Mouse (Mus musculus) macrophage (primary cell): ENCODE results near the gene Sms. TPM values are rescaled to one million over a fixed set of nuclear protein-coding genes. Genes with fewer than 3 reads are reported as not detected.

Source experiments
- H3K27ac ChIP-seq: fragments of 350-480 bp; formaldehyde crosslinking; 2 replicates; pipeline ENCODE4 v1.9.0; 2021
- H3K36me3 ChIP-seq: fragments of 350-480 bp; formaldehyde crosslinking; 2 replicates; pipeline ENCODE4 v1.9.0; 2021; ENCODE audit errors: inconsistent target
- H3K4me3 ChIP-seq: fragments of 350-480 bp; formaldehyde crosslinking; 2 replicates; pipeline ENCODE4 v1.9.0; 2021; ENCODE audit errors: inconsistent target
- H3K79me2 ChIP-seq: fragments of 350-480 bp; formaldehyde crosslinking; 2 replicates; pipeline ENCODE4 v1.9.0; 2021; ENCODE audit errors: inconsistent target
- WGBS: methylation state at CpG from one replicate; pipeline ENCODE4 v1.1.7; 2026; ENCODE audit warnings: inconsistent platforms; ENCODE audit not compliant: missing documents; 5-methylcytosine and 5-hydroxymethylcytosine counted together
- polyA plus RNA-seq: library from polyadenylated mRNA; stranded (reverse); fragments of 250-400 nt; gene quantifications from 3 replicates; pipeline ENCODE4 v1.2.4, GENCODE M21; 2018; ENCODE audit warnings: inconsistent platforms

Gene Sms
- polyA plus RNA-seq, 1 experiment from 2014 or later = 26.0 TPM

GRCm38 (mm10) chrX:157476153-157476810 lies 15.8 kb downstream of the Sms start:
- 49% methylated on average over 4 of the region's 4 CpGs for WGBS
- Histone ChIP-seq H3K4me3 (no peak overlapping the region), H3K36me3 (no peaks in the 10 kb centered on the region), H3K79me2 (peaks cover 82% of the 10 kb centered on the region), H3K27ac (peak overlapping the region; percentile 66)

- Histone ChIP-seq H3K4me3 (no peak overlapping the region), H3K36me3 (no peaks in the 10 kb centered on the region), H3K27ac (no peak overlapping the region), H3K79me2 (peaks cover 55% of the 10 kb centered on the region)
- WGBS = 95% methylated on average over 8 of the region's 8 CpGs
These were observed 20.1 kb downstream of the Sms start for GRCm38 (mm10) chrX:157471711-157472660.

GRCm38 (mm10) chrX:157468795-157469194 lies 23.3 kb downstream of the Sms start:
- H3K4me3 ChIP-seq = no peak overlapping the region
- WGBS = 61% methylated on average over 3 of the region's 3 CpGs
- no peak overlapping the region; the same call in 1 of the 2 replicates for H3K27ac ChIP-seq
- H3K79me2 ChIP-seq = peaks cover 41% of the 10 kb centered on the region
- H3K36me3 ChIP-seq = no peaks in the 10 kb centered on the region

GRCm38 (mm10) chrX:157468055-157468454 lies 24.0 kb downstream of the Sms start:
- H3K36me3 ChIP-seq = no peaks in the 10 kb centered on the region
- WGBS = 92% methylated on average over 2 of the region's 2 CpGs
- H3K4me3 ChIP-seq = no peak overlapping the region
- peaks cover 33% of the 10 kb centered on the region for H3K79me2 ChIP-seq
- H3K27ac ChIP-seq = no peak overlapping the region

- H3K27ac ChIP-seq = no peak overlapping the region
- no peak overlapping the region for H3K4me3 ChIP-seq
- H3K79me2 ChIP-seq = peaks cover 12% of the 10 kb centered on the region
- H3K36me3 ChIP-seq = no peaks in the 10 kb centered on the region
- WGBS = no CpG with 5 or more reads among the region's 1 CpGs
These were observed 26.1 kb downstream of the Sms start for GRCm38 (mm10) chrX:157465949-157466348.

- Histone ChIP-seq H3K4me3 (no peak overlapping the region), H3K27ac (no peak overlapping the region), H3K36me3 (no peaks in the 10 kb centered on the region), H3K79me2 (no peaks in the 10 kb centered on the region)
- WGBS = 84% methylated on average over 3 of the region's 3 CpGs
These were observed 29.4 kb downstream of the Sms start for GRCm38 (mm10) chrX:157462716-157463115.

GRCm38 (mm10) chrX:157454430-157454829 lies 37.7 kb downstream of the Sms start:
- Histone ChIP-seq H3K27ac (no peak overlapping the region), H3K36me3 (no peaks in the 10 kb centered on the region), H3K4me3 (no peak overlapping the region), H3K79me2 (no peaks in the 10 kb centered on the region)
- 33% methylated on average over 1 of the region's 1 CpGs for WGBS

GRCm38 (mm10) chrX:157449000-157449399 lies 43.1 kb downstream of the Sms start:
- H3K36me3 ChIP-seq = no peaks in the 10 kb centered on the region
- H3K79me2 ChIP-seq = no peaks in the 10 kb centered on the region
- H3K27ac ChIP-seq = no peak overlapping the region
- H3K4me3 ChIP-seq = no peak overlapping the region
- 71% methylated on average over 1 of the region's 1 CpGs for WGBS

GRCm38 (mm10) chrX:157447431-157447830 lies 44.7 kb downstream of the Sms start:
- Histone ChIP-seq H3K27ac (no peak overlapping the region), H3K36me3 (no peaks in the 10 kb centered on the region), H3K4me3 (no peak overlapping the region), H3K79me2 (no peaks in the 10 kb centered on the region)
- WGBS = 91% methylated on average over 6 of the region's 6 CpGs

- H3K4me3 ChIP-seq = no peak overlapping the region
- no peaks in the 10 kb centered on the region for H3K36me3 ChIP-seq
- no peaks in the 10 kb centered on the region for H3K79me2 ChIP-seq
- 86% methylated on average over 1 of the region's 1 CpGs for WGBS
- H3K27ac ChIP-seq = no peak overlapping the region
These were observed 57.3 kb downstream of the Sms start for GRCm38 (mm10) chrX:157434768-157435167.

- WGBS = 77% methylated on average over 2 of the region's 2 CpGs
- Histone ChIP-seq H3K27ac (no peak overlapping the region), H3K79me2 (no peaks in the 10 kb centered on the region), H3K36me3 (no peaks in the 10 kb centered on the region), H3K4me3 (no peak overlapping the region)
These were observed 72.6 kb downstream of the Sms start for GRCm38 (mm10) chrX:157419451-157419850.

- H3K4me3 ChIP-seq = no peak within 1 kb of the TSS
- no peaks in the 10 kb centered on the region for H3K79me2 ChIP-seq
- no peak within 1 kb of the TSS for H3K27ac ChIP-seq
- WGBS = 78% methylated on average over 5 of the region's 5 CpGs
- no peaks in the 10 kb centered on the region for H3K36me3 ChIP-seq
These were observed 76.9 kb downstream of the Sms start, which contains the start of gene Phex for GRCm38 (mm10) chrX:157415212-157415611. Gene Phex (minus strand): TSS chrX:157415312.

GRCm38 (mm10) chrX:157404919-157405318 lies 87.2 kb downstream of the Sms start:
- no peaks in the 10 kb centered on the region for H3K79me2 ChIP-seq
- H3K27ac ChIP-seq = no peak overlapping the region
- whole genome bisulfite sequencing = 89% methylated on average over 6 of the region's 6 CpGs
- H3K36me3 ChIP-seq = no peaks in the 10 kb centered on the region
- H3K4me3 ChIP-seq = no peak overlapping the region
